Mouse (Mus musculus) cortical plate, adult 2 months (tissue): ENCODE measurements around the gene Fam173a. TPM values are rescaled to one million over a fixed set of nuclear protein-coding genes. Genes with fewer than 3 reads are reported as not detected.

Source experiments
- H3K27ac ChIP-seq: fragments of 200-500 bp; 2 replicates; pipeline ENCODE4 v1.5.1; 2012; ENCODE audit warnings: low read length, control low read depth, inconsistent platforms; ENCODE audit not compliant: insufficient read depth
- H3K4me1 ChIP-seq: fragments of 200-500 bp; 2 replicates; pipeline ENCODE4 v1.6.1; 2011; ENCODE audit warnings: low read length; ENCODE audit not compliant: control insufficient read depth, insufficient read depth
- H3K4me3 ChIP-seq: fragments of 200-500 bp; 2 replicates; pipeline ENCODE4 v1.5.1; 2011; ENCODE audit warnings: mild to moderate bottlenecking, low read length, control low read depth; ENCODE audit not compliant: insufficient read depth
- CTCF ChIP-seq: fragments of 200-500 bp; IDR thresholded peaks from 2 replicates; pipeline ENCODE4 v1.5.1; 2011; ENCODE audit warnings: mild to moderate bottlenecking, control low read depth, low read length; ENCODE audit not compliant: insufficient read depth; ENCODE audit errors: extremely low read depth
- POLR2A ChIP-seq: fragments of 200-500 bp; IDR thresholded peaks from 2 replicates; pipeline ENCODE4 v1.6.1; 2011; ENCODE audit warnings: mild to moderate bottlenecking, low read length, control low read depth; ENCODE audit not compliant: insufficient read depth; ENCODE audit errors: extremely low read depth
- polyA plus RNA-seq: library from polyadenylated mRNA; depleted of rRNA; stranded (reverse); fragments of >200 nt; gene quantifications from 2 replicates; pipeline ENCODE4 v1.2.3, GENCODE M21; 2012

Fam173a gene
- polyA plus RNA-seq, 1 experiment = 152 TPM

GRCm38 (mm10) chr17:25773549-25774120 lies 19.1 kb downstream of the Fam173a start, which contains the start of gene Narfl:
Gene Narfl, plus strand, starts transcription at chr17:25773776.
- peak within 1 kb of the TSS; percentile 57 for H3K4me3 ChIP-seq
- TF ChIP-seq POLR2A (peak; percentile 81), CTCF (peak; percentile 91)
- H3K27ac ChIP-seq = peak within 1 kb of the TSS; percentile 11; the same call in 1 of the 2 replicates
- H3K4me1 ChIP-seq = peaks cover 4% of the 10 kb centered on the region; the same call in 1 of the 2 replicates

DNA sequence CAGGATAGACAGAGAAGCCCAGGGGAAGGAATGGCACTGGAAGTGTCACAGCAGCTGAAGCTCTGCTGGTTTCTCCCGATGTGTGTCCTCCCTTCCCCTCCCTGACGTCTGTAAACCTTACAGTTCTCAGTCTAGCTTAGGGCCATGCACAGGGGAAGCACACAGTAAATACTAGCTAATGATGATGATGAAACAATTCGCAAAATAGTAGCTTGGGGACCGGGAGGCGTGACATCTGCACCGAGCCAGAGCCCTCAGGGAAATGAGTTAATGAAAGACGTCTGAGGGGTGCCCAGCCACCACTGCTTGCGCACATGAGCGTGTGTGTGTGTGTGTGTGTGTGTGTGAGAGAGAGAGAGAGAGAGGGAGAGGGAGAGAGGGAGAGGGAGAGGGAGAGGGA lies 23.4 kb downstream of the Fam173a start:
- Histone ChIP-seq H3K4me1 (peaks cover under 1% of the 10 kb centered on the region; the same call in 1 of the 2 replicates), H3K27ac (no peak overlapping the region), H3K4me3 (no peak overlapping the region)
- TF ChIP-seq CTCF (no peak), POLR2A (no peak)

DNA sequence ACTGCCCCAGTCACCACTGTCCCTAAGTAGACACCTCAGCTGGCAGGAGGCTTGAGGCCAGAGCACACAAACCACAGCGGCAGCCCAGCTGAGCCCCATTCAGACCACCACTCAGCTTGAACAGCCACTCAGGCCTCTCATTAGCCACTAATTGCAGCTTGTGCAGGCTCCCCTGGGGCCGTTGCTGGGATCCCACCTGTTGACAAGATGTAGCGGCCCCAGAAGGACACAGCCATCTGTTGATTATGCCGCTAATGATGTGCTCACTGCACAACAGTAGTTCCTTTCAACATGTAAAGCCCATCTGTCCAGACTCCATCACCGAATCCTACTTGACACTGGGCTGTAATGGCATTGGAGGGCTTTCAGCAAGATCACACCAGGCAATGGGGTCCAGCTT lies 26.8 kb downstream of the Fam173a start:
- no peak for TF ChIP-seq POLR2A
- TF ChIP-seq CTCF = no peak
- Histone ChIP-seq H3K27ac (no peak overlapping the region), H3K4me1 (peaks cover 7% of the 10 kb centered on the region), H3K4me3 (no peak overlapping the region)

DNA sequence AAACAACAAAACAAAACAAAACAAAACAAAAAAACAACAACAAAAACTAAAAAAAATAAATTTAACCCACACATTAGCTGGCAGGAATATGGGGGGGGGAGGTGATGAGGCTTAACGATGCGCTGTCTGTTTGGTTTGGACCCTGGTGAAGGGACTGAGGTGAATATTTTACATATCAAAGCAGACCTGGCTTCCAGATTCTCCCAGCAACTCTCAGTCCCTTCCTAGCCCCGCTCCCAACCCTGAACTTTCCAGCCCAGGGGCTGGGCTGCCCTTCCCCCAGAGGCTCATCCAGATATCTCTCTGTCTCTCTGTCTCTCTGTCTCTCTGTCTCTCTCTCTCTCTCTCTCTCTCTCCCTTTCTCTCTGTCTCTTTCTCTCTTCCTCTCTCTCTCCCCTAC lies 30.1 kb downstream of the Fam173a start:
- peaks cover 10% of the 10 kb centered on the region for H3K4me1 ChIP-seq
- no peak overlapping the region for H3K4me3 ChIP-seq
- TF ChIP-seq CTCF (no peak), POLR2A (no peak)
- H3K27ac ChIP-seq = no peak overlapping the region

DNA sequence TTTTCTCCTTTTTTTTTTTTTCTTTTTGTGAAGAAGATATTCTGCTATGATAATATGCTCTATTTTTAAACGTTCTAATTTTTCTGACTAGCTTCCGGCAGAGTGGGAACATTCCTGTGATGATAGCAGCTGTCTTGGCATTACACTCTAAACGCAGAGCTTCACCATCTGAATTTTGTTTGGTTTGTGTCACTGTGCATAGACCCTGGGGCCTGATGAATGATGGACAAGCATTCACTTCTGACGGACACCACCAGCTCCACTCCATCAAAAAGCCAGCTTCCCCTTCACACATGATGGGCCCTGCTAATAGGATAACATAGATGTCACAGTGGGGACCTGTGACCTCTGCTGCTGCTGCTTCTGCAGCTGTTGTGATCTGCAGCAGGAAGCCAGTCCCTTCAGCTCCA lies 31.1 kb downstream of the Fam173a start:
- peak overlapping the region; percentile 64 for H3K27ac ChIP-seq
- TF ChIP-seq CTCF (no peak), POLR2A (0 out of 2 replicates have a peak, but pooled peaks have one; percentile 9)
- H3K4me3 ChIP-seq = no peak overlapping the region
- H3K4me1 ChIP-seq = peaks cover 10% of the 10 kb centered on the region

DNA sequence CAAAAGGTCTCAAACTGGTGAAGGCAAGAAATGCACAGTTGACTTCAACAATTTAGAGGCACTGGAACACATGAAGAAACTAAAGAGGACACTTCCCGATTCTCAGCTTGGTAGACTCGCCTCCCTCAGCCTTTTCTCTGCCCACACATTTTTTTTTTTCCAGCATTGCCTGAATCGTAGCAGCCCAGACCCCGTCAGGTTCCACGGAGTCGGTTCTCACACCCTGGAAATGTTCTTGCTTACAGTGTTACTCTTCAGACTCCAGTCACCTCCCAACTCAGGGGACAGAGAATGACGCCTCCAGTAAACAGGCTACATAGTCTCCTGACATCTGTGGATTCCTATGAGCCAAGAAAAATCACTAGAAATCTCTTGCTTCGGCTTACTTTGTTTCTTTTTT lies 32.6 kb downstream of the Fam173a start:
- TF ChIP-seq CTCF (no peak), POLR2A (no peak)
- peaks cover 10% of the 10 kb centered on the region for H3K4me1 ChIP-seq
- H3K27ac ChIP-seq = no peak overlapping the region
- no peak overlapping the region for H3K4me3 ChIP-seq

DNA sequence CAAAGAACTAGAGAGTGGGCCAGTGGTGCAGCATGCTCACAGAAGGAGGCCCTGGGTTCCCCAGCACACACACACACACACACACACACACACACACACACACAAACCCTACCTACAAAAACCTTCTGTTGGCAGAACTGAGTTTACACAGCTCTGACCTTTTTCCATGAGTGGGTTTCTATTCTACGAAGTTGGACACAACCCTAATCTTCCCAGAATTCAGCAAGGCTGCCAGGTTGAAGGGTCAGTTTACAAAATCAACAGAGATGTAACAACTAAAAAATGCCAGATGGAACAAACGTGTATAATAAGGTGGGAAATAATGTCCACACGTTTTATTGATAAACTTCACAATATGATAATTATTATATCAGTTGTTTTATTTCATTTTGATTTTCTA lies 35.0 kb downstream of the Fam173a start:
- no peak for TF ChIP-seq POLR2A
- TF ChIP-seq CTCF = no peak
- peaks cover 10% of the 10 kb centered on the region for H3K4me1 ChIP-seq
- no peak overlapping the region for H3K4me3 ChIP-seq
- no peak overlapping the region for H3K27ac ChIP-seq

GRCm38 (mm10) chr17:25756378-25757242 lies 36.1 kb downstream of the Fam173a start:
- H3K4me1 ChIP-seq = peaks cover 7% of the 10 kb centered on the region
- H3K4me3 ChIP-seq = no peak overlapping the region
- TF ChIP-seq POLR2A = no peak
- no peak for TF ChIP-seq CTCF
- H3K27ac ChIP-seq = no peak overlapping the region

GRCm38 (mm10) chr17:25755627-25756377 lies 36.9 kb downstream of the Fam173a start:
- Histone ChIP-seq H3K4me3 (no peak overlapping the region), H3K27ac (no peak overlapping the region), H3K4me1 (peaks cover 3% of the 10 kb centered on the region)
- TF ChIP-seq CTCF = no peak
- TF ChIP-seq POLR2A = no peak
